ENCODE assay signal across 8 mouse cellular contexts in the genomic region with DNA sequence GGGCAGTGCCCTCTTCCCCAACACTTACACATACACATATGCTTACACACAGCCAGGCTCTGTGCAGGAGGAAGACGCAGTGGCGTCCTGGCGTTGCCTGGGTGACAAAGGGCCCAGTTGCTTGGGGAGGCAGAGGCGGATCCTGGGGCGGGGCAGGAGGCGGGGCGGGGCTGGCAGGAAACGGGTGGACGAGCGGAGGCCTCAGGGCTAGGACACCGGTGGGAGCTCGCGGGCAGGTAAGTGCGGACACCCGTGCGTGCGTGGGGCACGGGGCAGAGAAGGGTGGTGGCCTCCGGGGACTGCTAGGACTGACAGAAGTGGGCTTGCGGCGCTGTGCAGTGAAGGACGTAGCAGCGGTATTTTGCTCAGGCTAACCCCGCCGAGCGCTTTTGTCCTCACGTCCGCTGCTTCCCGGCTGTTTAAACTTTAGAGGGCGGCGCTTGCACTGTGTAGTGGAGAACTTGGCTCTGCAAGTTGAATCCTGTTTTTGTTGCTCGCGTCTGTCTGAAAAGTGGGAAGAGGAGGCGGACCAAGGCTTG. TPM values are rescaled to one million over a fixed set of nuclear protein-coding genes. Genes with fewer than 3 reads are reported as not detected.
DNase-seq lines count a peak whose midpoint lies in the region; ATAC-seq and TF ChIP-seq lines count a peak whose summit lies in the region.

TSS of gene Casp6 (plus strand) at position 155 of the 539 bp plus-strand sequence.

- peak; percentile 91 for ATAC-seq in heart, embryonic 12.5 days (ENCODE audit: insufficient number of reproducible peaks, low FRiP score)
- ATAC-seq in kidney, embryonic 15.5 days (replicated peaks; ENCODE audit: low FRiP score): peak; percentile 96
- ATAC-seq in midbrain, postnatal 0 days (ENCODE audit: low FRiP score): peak; percentile 74

- TF ChIP-seq CTCF in brain, embryonic 14.5 days (IDR thresholded peaks at IDR 0.05; ENCODE audit: borderline replicate concordance, extremely low read depth, insufficient read depth, insufficient read length): no peak
- no peak for TF ChIP-seq CTCF in midbrain, postnatal 0 days (IDR thresholded peaks at IDR 0.05)

- DNase-seq in CD4-positive helper T cell, adult 2 months (ENCODE audit: low read depth, low spot score): peak; percentile 86
- peak; percentile 90 for DNase-seq in brain, embryonic 14.5 days (ENCODE audit: low read depth)
- peak; percentile 91 for DNase-seq in liver
- peak; percentile 48 for DNase-seq in midbrain, postnatal 0 days (ENCODE audit: low spot score)
- peak; percentile 84 to 85 for DNase-seq in spleen, postnatal 36 days (ENCODE audit: low spot score in 2 of 2)

- peaks cover 51% of the 10 kb centered on the region for H3K4me1 ChIP-seq in erythroblast, embryonic 14.5 days (ENCODE audit: control insufficient read depth)
- peaks cover 45% of the 10 kb centered on the region for H3K4me1 ChIP-seq in heart, embryonic 12.5 days (replicated peaks)
- peaks cover 30% of the 10 kb centered on the region for H3K4me1 ChIP-seq in kidney, embryonic 15.5 days
- 0 out of 2 replicates have a peak, but pooled peaks cover 4% of the 10 kb centered on the region for H3K4me1 ChIP-seq in midbrain, postnatal 0 days (ENCODE audit: insufficient read depth, low read length)

- under 1% methylated on average over 34 of the region's 34 CpGs for WGBS in heart, embryonic 12.5 days
- under 1% methylated on average over 34 of the region's 34 CpGs for WGBS in kidney, embryonic 15.5 days
- WGBS in midbrain, postnatal 0 days: 0% methylated on average over 34 of the region's 34 CpGs

- H3K4me3 ChIP-seq in erythroblast, embryonic 14.5 days (replicated peaks): peak within 1 kb of the TSS; percentile 83
- H3K4me3 ChIP-seq in heart, embryonic 12.5 days: peak within 1 kb of the TSS; percentile 66
- H3K4me3 ChIP-seq in kidney, embryonic 15.5 days (replicated peaks): peak within 1 kb of the TSS; percentile 71
- H3K4me3 ChIP-seq in midbrain, postnatal 0 days (ENCODE audit: low read depth, low read length): peak within 1 kb of the TSS; percentile 44

- H3K27ac ChIP-seq in heart, embryonic 12.5 days (ENCODE audit: poor library complexity, severe bottlenecking): peak within 1 kb of the TSS; percentile 78
- H3K27ac ChIP-seq in kidney, embryonic 15.5 days: peak within 1 kb of the TSS; percentile 76
- no peak within 1 kb of the TSS for H3K27ac ChIP-seq in midbrain, postnatal 0 days (ENCODE audit: low read depth, low read length)

- peak within 1 kb of the TSS; percentile 72 for H3K4me2 ChIP-seq in heart, embryonic 12.5 days
- H3K4me2 ChIP-seq in kidney, embryonic 15.5 days: peak within 1 kb of the TSS; percentile 76
- peak within 1 kb of the TSS; percentile 86 for H3K4me2 ChIP-seq in midbrain, postnatal 0 days (ENCODE audit: low read depth, low read length, poor library complexity, severe bottlenecking)

- no peaks in the 10 kb centered on the region for H3K27me3 ChIP-seq in erythroblast, embryonic 14.5 days (ENCODE audit: control insufficient read depth)
- H3K27me3 ChIP-seq in heart, embryonic 12.5 days (replicated peaks): no peaks in the 10 kb centered on the region
- no peaks in the 10 kb centered on the region for H3K27me3 ChIP-seq in kidney, embryonic 15.5 days
- H3K27me3 ChIP-seq in midbrain, postnatal 0 days (ENCODE audit: insufficient read depth, low read length): no peaks in the 10 kb centered on the region

- peaks cover 25% of the 10 kb centered on the region for H3K36me3 ChIP-seq in erythroblast, embryonic 14.5 days (ENCODE audit: control insufficient read depth)
- H3K36me3 ChIP-seq in heart, embryonic 12.5 days: peaks cover 13% of the 10 kb centered on the region
- H3K36me3 ChIP-seq in kidney, embryonic 15.5 days: peaks cover 10% of the 10 kb centered on the region
- H3K36me3 ChIP-seq in midbrain, postnatal 0 days (ENCODE audit: insufficient read depth, low read length): no peaks in the 10 kb centered on the region

- no peaks in the 10 kb centered on the region for H3K9me3 ChIP-seq in erythroblast, embryonic 14.5 days (ENCODE audit: control insufficient read depth, low read length)
- H3K9me3 ChIP-seq in heart, embryonic 12.5 days (replicated peaks): no peaks in the 10 kb centered on the region; the same call in 1 of the 2 replicates
- H3K9me3 ChIP-seq in kidney, embryonic 15.5 days (replicated peaks): no peaks in the 10 kb centered on the region
- no peaks in the 10 kb centered on the region for H3K9me3 ChIP-seq in midbrain, postnatal 0 days (ENCODE audit: low read length)

- H3K9ac ChIP-seq in heart, embryonic 12.5 days: peak within 1 kb of the TSS; percentile 77
- peak within 1 kb of the TSS; percentile 67 for H3K9ac ChIP-seq in kidney, embryonic 15.5 days
- H3K9ac ChIP-seq in midbrain, postnatal 0 days (replicated peaks; ENCODE audit: low read length, poor library complexity, severe bottlenecking): peak within 1 kb of the TSS; percentile 39

- no peak for TF ChIP-seq POLR2A in brain, embryonic 14.5 days (IDR thresholded peaks at IDR 0.05; ENCODE audit: borderline replicate concordance, extremely low read depth, insufficient read depth, insufficient read length, poor library complexity, severe bottlenecking)

RNA-seq across cellular contexts. Expression of gene Casp6, which starts in this region (rescaled TPM):
- 26.4 and 38.0 TPM in 2 replicates for polyA plus RNA-seq in brain, embryonic 14.5 days (2012; rRNA removed)
- polyA plus RNA-seq in erythroblast, embryonic 14.5 days (2012): 0.47 and 0.62 TPM in 2 replicates
- polyA plus RNA-seq in heart, embryonic 12.5 days (2016; fragmentation: Nextera tagmentation; extraction: Ambion mirVana): 74.8 and 83.4 TPM in 2 replicates
- 79.2 and 79.3 TPM in 2 replicates for polyA plus RNA-seq in kidney, embryonic 15.5 days (2015; fragmentation: Nextera tagmentation; extraction: Ambion mirVana)
- total RNA-seq in midbrain, postnatal 0 days (2014; rRNA removed): 6.7 and 7.0 TPM in 2 replicates
- polyA plus RNA-seq in midbrain, postnatal 0 days (2015; fragmentation: Nextera tagmentation; extraction: Ambion mirVana): 13.2 and 13.4 TPM in 2 replicates
